Comparison of ENCODE assay signal across 14 mouse cellular contexts in the genomic region with DNA sequence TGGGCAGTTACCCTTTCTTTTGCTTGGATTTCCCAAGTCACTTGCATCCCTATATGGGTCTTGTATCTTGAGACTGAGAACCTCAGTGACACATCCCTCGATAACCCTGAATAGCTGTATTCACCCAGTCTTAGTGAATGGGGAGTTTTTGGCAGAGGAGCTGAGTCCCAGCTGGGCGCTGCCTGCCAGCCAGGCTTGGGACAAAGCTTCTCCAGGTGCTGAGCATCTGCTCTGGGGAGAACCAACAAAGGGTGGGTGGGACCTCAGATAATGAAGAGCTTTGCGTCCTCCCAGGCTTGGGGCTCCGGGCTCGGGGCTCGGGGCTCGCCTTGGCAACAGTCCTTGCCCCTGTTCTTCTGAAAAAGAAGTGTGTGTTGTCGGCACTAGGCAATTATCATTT.
A peak's percentile ranks its signal among the peaks of the same experiment; 100 is the strongest.
DNase-seq lines count a peak whose midpoint lies in the region; ATAC-seq lines count a peak whose summit lies in the region.
"Had no signal": no experiment of that assay in that cellular context is flagged by ENCODE, and none has a peak within 500 bp of the region (broad histone marks: within the 10 kb centered on the region; RNA-seq: fewer than 3 reads in every experiment).

No protein-coding gene starts in this region.

- no peaks in the 10 kb centered on the region for H3K27me3 ChIP-seq in midbrain, embryonic 12.5 days
- no peaks in the 10 kb centered on the region; the same call in 1 of the 2 replicates for H3K27me3 ChIP-seq in midbrain, embryonic 10.5 days (ENCODE audit: low read depth, poor library complexity, severe bottlenecking)
- no peaks in the 10 kb centered on the region for H3K27me3 ChIP-seq in forebrain, embryonic 15.5 days
- no peaks in the 10 kb centered on the region for H3K27me3 ChIP-seq in midbrain, embryonic 14.5 days (ENCODE audit: control insufficient read depth, insufficient read depth, low read length)
- H3K27me3 ChIP-seq: limb, embryonic 15.5 days; lung, embryonic 15.5 days had no signal

- no peak for DNase-seq in frontal cortex, postnatal 36 days (ENCODE audit: low spot score in 2 of 2)
- no peak for DNase-seq in midbrain, embryonic 10.5 days (ENCODE audit: low spot score)
- peak; percentile 64 for DNase-seq in midbrain, embryonic 14.5 days
- DNase-seq in kidney, adult 9 months = no peak
- DNase-seq in urinary bladder, postnatal 10 days (ENCODE audit: low spot score) = no peak
- DNase-seq: cerebellum, adult 8-10 months; kidney, adult 2 months; thymus, postnatal 25 days had no signal

- H3K9me3 ChIP-seq in midbrain, embryonic 12.5 days = no peaks in the 10 kb centered on the region
- no peaks in the 10 kb centered on the region for H3K9me3 ChIP-seq in midbrain, embryonic 10.5 days (replicated peaks)
- H3K9me3 ChIP-seq in forebrain, embryonic 15.5 days = no peaks in the 10 kb centered on the region
- no peaks in the 10 kb centered on the region for H3K9me3 ChIP-seq in midbrain, embryonic 14.5 days (ENCODE audit: control insufficient read depth, low read length)
- H3K9me3 ChIP-seq: G1E; limb, embryonic 15.5 days; lung, embryonic 15.5 days had no signal

- ATAC-seq in frontal cortex, adult (ENCODE audit: low TSS enrichment) = peak; percentile 13; the same call in 1 of the 2 replicates
- ATAC-seq in midbrain, embryonic 12.5 days (ENCODE audit: low FRiP score, low read depth) = 0 out of 2 replicates have a peak, but pooled peaks have one; percentile 23
- ATAC-seq in forebrain, embryonic 15.5 days (replicated peaks) = peak; percentile 72
- ATAC-seq in midbrain, embryonic 14.5 days (ENCODE audit: low FRiP score, low TSS enrichment) = peak; percentile 24; the same call in 1 of the 2 replicates

- peaks cover 12% of the 10 kb centered on the region for H3K4me1 ChIP-seq in midbrain, embryonic 12.5 days
- H3K4me1 ChIP-seq in midbrain, embryonic 10.5 days = peaks cover 12% of the 10 kb centered on the region
- peaks cover 11% of the 10 kb centered on the region for H3K4me1 ChIP-seq in forebrain, embryonic 15.5 days
- H3K4me1 ChIP-seq in midbrain, embryonic 14.5 days (ENCODE audit: control insufficient read depth, insufficient read depth, low read length) = no peaks in the 10 kb centered on the region; the same call in 1 of the 2 replicates
- H3K4me1 ChIP-seq: lung, embryonic 15.5 days had no signal

- no peak overlapping the region for H3K27ac ChIP-seq in midbrain, embryonic 12.5 days (replicated peaks)
- no peak overlapping the region for H3K27ac ChIP-seq in midbrain, embryonic 10.5 days (replicated peaks)
- H3K27ac ChIP-seq in forebrain, embryonic 15.5 days (replicated peaks) = no peak overlapping the region
- no peak overlapping the region for H3K27ac ChIP-seq in midbrain, embryonic 14.5 days (replicated peaks; ENCODE audit: low read depth, low read length)
- H3K27ac ChIP-seq: limb, embryonic 15.5 days; lung, embryonic 15.5 days had no signal

- WGBS in midbrain, embryonic 12.5 days = 5% methylated on average over 8 of the region's 8 CpGs
- WGBS in midbrain, embryonic 10.5 days = 17% methylated on average over 8 of the region's 8 CpGs
- 6% methylated on average over 8 of the region's 8 CpGs for WGBS in forebrain, embryonic 15.5 days
- 4% methylated on average over 8 of the region's 8 CpGs for WGBS in midbrain, embryonic 14.5 days

- no peak overlapping the region for H3K4me2 ChIP-seq in midbrain, embryonic 12.5 days (replicated peaks)
- peak overlapping the region; percentile 4; the same call in 1 of the 2 replicates for H3K4me2 ChIP-seq in forebrain, embryonic 15.5 days (replicated peaks)
- no peak overlapping the region for H3K4me2 ChIP-seq in midbrain, embryonic 14.5 days (ENCODE audit: low read length)
- H3K4me2 ChIP-seq: limb, embryonic 15.5 days; lung, embryonic 15.5 days had no signal

- H3K9ac ChIP-seq in midbrain, embryonic 12.5 days (replicated peaks) = no peak overlapping the region
- no peak overlapping the region for H3K9ac ChIP-seq in forebrain, embryonic 15.5 days (replicated peaks)
- H3K9ac ChIP-seq in midbrain, embryonic 14.5 days (replicated peaks; ENCODE audit: low read length) = no peak overlapping the region
- H3K9ac ChIP-seq: limb, embryonic 15.5 days; lung, embryonic 15.5 days had no signal

- no peaks in the 10 kb centered on the region for H3K36me3 ChIP-seq in midbrain, embryonic 12.5 days
- no peaks in the 10 kb centered on the region for H3K36me3 ChIP-seq in midbrain, embryonic 10.5 days
- no peaks in the 10 kb centered on the region for H3K36me3 ChIP-seq in forebrain, embryonic 15.5 days
- H3K36me3 ChIP-seq in midbrain, embryonic 14.5 days (ENCODE audit: control insufficient read depth, insufficient read depth, low read length) = no peaks in the 10 kb centered on the region
- H3K36me3 ChIP-seq: G1E; limb, embryonic 15.5 days; lung, embryonic 15.5 days had no signal

- no peak overlapping the region for H3K4me3 ChIP-seq in midbrain, embryonic 12.5 days
- H3K4me3 ChIP-seq in midbrain, embryonic 10.5 days = no peak overlapping the region
- H3K4me3 ChIP-seq in forebrain, embryonic 15.5 days = no peak overlapping the region
- H3K4me3 ChIP-seq in midbrain, embryonic 14.5 days (replicated peaks; ENCODE audit: low read depth, low read length) = no peak overlapping the region
- H3K4me3 ChIP-seq: limb, embryonic 15.5 days; lung, embryonic 15.5 days had no signal

Comparison
In these comparisons a context has a peak if more than half of its experiments do, and no peak if none do; other contexts are left out.
1. ATAC-seq: peak in every context shown above with its lines; median percentile 72 in forebrain, embryonic 15.5 days; 24 in midbrain, embryonic 14.5 days; 23 in midbrain, embryonic 12.5 days; 13 in frontal cortex, adult.